Mouse (Mus musculus) right cerebral cortex, postnatal 10 days (tissue): ENCODE measurements at regions not wholly inside any gene's neighbourhood (a gene's known extent, or its start where the extent isn't known, plus 50 kb on each side); places are given as distances from the start of the nearest gene placed in this dataset.
"Not testable (repeated sequence)": the region's sequence is repeated elsewhere in the genome, so short reads cannot be mapped to it uniquely, and the experiment has no call there.

Experiments used
- DNase-seq, 2 experiments: peaks; one replicate each; pipeline ENCODE4 v3.0.0; 2021; ENCODE audit warnings: low spot score in 2 of 2

DNA sequence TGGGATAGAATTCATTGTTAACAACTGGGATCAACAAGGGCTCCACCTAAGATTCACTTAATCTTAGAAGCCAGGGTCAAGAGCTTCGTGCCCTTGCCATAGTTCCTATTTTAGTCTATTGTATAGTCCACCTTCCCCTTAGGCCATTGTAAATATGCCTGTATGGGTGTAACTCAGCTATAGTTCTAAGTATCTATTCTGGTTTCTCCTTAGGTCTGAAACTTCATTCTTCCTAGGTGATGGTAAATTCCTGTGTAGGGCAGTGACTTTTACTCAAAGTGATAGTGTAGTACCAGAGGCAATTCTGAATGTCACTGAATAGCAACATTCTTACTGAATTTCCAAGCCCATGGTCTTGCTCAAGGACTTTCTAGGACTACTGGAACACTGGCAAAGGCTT lies 989.4 kb downstream of the Ankrd7 start:
- DNase-seq = not testable (repeated sequence)

GRCm38 (mm10) chr6:19864101-19864500 lies 998.0 kb downstream of the Ankrd7 start:
- no peak for DNase-seq

DNA sequence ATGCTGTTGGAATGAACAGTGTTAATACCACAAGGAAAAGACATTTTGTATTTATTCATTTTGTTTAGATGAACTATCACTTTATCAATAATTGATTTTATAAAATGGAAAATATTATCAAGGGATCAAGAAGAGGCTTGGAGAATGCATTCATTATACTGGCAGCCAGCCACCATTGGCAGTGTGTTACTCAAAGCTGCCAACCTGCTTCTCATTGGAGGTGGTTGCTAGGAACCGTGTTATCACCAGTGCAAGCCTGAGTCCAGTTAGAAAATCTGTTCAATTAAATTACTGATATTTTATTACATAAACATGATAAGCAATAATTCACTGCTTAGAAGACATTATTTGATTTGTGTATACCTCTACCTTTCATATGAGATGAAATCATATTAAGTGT lies 1003.6 kb downstream of the Ankrd7 start:
- DNase-seq = peak in 1 of 2 experiments; percentile 30

DNA sequence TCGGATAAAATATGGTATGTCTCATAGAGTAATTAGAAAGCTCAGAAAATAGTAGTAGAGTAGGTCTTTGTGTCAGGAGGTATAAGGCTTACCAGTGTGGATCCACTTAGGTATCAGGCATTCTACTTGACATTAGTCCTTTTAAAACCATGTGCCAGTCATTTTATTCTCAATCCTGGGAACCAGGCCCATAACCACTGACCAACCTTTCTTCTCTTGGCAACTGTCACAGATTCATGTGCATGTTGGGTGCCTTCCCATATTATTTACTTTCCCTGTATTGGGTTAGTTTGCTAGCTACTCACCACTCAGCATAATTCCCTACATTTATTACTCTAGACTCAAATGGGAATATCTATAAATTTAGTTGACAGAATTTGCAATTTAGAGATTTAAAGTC lies 1045.1 kb downstream of the Ankrd7 start:
- no peak for DNase-seq

- not testable (repeated sequence) for DNase-seq
Measured at GRCm38 (mm10) chr6:19941784-19942183, 1075.7 kb downstream of the Ankrd7 start.

DNA sequence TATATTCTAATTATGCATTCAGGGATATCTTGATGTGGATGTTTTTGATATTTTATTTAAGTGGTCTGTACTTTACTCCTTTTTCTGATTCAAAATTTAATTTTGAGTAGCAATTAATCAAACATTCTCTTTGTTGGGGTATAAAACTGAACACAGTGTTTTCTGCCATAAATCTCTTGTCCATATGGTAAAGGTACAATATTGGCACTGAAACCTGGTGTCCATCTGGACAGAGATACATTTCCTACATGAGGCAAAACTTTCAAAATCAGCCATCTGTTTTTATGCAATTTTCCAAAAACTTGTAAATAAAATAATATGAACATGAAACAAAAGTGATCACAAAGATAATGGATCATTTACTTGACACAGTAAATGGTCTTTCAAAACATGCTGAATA lies 1078.2 kb downstream of the Ankrd7 start:
- no peak for DNase-seq

GRCm38 (mm10) chr6:19945693-19946092 lies 1079.6 kb downstream of the Ankrd7 start:
- DNase-seq = no peak

DNA sequence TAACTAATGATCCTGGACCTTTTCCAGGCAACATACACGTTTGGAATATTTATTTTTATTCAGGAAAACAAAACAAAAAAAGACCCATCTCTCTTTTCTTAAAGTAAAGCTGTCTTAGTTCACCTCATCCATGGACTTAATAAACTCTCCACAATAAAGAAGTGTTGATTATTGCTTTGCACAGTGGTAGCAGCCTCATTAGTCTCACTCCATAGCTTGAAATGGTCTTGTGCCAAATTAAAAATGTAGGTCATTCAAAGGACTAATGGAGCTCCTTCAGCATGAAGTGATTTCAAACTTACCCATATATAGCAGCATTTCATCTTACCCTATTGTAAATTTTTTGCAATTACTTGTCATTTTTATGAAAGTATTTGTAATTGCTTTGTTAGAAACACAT lies 1109.8 kb downstream of the Ankrd7 start:
- DNase-seq = no peak

GRCm38 (mm10) chr6:19991829-19992228 lies 1125.7 kb downstream of the Ankrd7 start:
- no peak for DNase-seq

DNA sequence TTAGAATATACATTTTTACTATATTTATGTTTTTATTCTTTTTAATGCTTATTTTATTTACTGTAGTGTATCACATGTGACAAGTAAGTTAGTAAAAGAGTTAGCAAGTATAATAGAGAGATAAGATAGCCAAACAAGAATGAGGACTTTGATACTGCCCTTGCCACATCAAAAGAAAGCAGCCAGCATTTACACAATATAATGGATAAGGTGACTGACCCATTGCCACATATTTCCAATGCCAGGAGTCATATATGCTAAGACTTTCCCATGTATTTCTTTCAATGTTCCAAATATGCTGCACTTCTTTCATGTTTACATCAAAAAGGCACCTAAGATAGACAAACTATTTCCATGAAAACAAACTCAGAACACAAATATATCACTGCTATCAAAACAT lies 1162.3 kb downstream of the Ankrd7 start:
- no peak for DNase-seq

- peak; percentile 22 to 24 for DNase-seq
Measured at GRCm38 (mm10) chr6:20037769-20038168, 1171.7 kb downstream of the Ankrd7 start.

- no peak for DNase-seq
Measured at GRCm38 (mm10) chr6:20078666-20079065, 1136.6 kb upstream of the Kcnd2 start.

GRCm38 (mm10) chr6:20092057-20092917 lies 1123.0 kb upstream of the Kcnd2 start:
- DNase-seq = no peak

DNA sequence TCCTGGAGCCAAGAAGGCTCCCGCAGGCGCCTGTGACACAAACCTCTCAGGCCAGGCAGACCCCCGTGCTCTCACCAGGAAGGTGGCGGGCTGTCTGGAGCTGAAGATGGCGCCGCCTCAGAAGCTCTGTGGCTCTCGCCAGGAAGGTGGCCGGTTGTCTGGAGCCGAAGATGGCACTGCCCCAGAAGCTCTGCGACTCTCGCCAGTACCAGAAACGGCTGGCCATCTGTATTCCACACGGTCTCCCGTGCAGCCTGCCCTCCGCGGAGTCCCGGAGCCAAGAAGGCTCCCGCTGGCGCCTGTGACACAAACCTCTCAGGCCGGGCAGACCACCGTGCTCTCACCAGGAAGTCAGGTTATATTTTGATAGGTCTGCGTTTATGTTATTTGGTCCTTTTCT lies 1081.3 kb upstream of the Kcnd2 start:
- not testable (repeated sequence) for DNase-seq

DNA sequence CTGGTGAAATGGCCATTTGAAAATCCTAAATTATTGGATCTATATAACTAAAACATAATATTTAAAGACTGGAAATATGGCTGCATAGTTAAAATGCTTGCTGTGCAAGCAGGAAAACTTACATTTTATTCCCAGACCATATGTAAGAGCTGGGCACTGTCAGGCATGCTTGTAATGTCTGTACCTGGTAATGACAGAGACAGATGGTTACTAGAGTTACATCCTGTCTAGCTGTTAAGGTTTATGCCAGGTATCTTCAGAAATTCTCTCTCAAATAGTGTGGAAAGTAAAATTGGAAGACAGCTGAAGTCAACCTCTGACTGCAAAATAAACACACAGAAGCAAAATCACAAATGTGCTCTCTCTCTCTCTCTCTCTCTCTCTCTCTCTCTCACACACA lies 1077.8 kb upstream of the Kcnd2 start:
- DNase-seq = no peak
